Mouse (Mus musculus): ENCODE results near the gene Cplx2.

The Cplx2 gene

GRCm38 (mm10) chr13:54367758-54368157, 3.4 kb upstream of the Cplx2 start:
- peak in 1 of 2 experiments; percentile 63 for DNase-seq (ENCODE audit: low spot score in 2 of 2)

DNA sequence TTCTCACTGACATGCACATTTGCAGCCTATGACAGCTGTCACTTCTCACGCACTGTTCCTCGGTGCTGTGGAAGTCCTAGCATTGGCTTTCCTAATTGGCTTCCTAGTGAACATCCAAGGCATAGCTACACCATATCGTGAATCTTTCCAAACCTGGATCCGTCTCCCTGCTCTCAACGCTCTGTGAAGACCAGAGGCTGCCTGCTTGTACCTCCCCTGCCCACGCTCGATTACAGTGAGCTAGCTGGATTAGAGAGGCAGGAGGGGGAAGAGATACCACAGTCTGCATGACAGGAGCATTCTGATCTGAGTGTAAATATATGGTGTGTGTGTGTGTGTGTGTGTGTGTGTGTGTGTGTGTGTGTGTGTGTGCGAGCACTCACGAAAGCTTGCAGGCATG, 3.0 kb upstream of the Cplx2 start:
- no peak for DNase-seq (ENCODE audit: low spot score in 2 of 2)

DNA sequence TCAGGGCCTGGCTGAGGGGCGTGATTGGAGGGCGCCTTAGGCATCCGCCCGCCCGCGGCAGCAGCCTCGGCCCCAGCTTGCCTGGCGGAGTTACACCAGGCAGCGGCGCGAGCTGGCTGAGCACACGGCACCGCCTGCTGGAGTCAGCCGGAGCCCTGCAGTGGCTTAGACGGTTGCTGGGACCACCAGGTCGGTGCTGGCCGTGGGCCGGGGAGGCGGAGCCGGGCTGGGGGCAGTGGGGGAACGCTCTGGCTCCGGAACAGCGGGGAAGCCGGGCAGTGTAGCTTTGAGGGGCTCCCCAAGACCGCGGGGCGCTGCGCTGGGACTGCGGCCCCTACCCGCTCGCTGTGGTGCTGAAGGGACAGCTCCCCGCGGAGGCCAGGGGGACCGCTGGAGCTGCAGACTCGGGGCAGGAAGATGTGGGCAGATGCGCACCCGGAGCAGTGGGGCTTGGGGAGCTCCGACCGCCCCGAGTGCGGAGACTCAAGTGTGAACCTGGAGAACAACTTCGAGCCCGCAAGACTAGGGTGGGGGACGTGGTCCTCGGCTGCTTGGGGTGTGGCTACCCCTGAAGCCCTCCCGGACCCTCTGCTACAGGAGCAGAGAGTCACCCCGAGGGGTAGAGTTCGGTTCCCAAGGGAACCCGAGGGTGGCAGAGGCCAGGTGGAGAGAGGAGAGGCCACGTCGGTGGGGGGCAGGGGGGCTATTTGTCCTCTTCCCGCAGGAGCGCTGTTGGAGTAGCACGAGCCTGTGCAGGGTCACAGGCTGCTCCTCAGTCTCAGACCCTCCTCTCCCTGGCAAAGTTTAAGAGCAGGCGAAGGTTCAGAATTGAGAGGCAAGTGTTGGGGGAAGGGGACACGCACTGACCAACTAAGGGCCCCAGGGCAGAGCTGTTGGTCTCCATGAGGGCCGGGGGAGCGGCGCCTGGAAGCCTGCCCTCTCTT, 510 bp downstream of the Cplx2 start:
- peak; percentile 39 to 79 for DNase-seq (ENCODE audit: low spot score in 2 of 2)

DNA sequence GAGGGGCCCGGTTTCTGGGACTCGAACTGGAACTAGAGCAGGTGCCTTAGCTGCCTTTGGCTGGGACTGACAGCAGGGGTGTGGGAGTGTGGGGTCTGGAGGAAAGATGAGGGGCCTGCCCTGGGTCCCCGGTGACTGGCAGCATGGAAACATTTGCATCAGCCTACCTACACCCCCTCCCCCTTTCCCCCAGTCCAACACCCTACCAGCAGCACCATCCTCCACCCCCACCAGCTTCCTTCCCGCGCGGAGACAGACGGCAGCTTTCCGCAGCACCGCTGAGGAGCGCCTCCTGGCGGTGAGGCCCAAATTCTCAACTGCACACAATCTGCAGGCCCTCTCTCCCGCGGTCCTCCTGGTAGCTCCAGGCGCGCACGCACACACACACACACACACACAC, 1.5 kb downstream of the Cplx2 start:
- peak; percentile 70 to 90 for DNase-seq (ENCODE audit: low spot score in 2 of 2)

GRCm38 (mm10) chr13:54374106-54374706, 3.1 kb downstream of the Cplx2 start:
- DNase-seq (ENCODE audit: low spot score in 2 of 2), result no peak

DNA sequence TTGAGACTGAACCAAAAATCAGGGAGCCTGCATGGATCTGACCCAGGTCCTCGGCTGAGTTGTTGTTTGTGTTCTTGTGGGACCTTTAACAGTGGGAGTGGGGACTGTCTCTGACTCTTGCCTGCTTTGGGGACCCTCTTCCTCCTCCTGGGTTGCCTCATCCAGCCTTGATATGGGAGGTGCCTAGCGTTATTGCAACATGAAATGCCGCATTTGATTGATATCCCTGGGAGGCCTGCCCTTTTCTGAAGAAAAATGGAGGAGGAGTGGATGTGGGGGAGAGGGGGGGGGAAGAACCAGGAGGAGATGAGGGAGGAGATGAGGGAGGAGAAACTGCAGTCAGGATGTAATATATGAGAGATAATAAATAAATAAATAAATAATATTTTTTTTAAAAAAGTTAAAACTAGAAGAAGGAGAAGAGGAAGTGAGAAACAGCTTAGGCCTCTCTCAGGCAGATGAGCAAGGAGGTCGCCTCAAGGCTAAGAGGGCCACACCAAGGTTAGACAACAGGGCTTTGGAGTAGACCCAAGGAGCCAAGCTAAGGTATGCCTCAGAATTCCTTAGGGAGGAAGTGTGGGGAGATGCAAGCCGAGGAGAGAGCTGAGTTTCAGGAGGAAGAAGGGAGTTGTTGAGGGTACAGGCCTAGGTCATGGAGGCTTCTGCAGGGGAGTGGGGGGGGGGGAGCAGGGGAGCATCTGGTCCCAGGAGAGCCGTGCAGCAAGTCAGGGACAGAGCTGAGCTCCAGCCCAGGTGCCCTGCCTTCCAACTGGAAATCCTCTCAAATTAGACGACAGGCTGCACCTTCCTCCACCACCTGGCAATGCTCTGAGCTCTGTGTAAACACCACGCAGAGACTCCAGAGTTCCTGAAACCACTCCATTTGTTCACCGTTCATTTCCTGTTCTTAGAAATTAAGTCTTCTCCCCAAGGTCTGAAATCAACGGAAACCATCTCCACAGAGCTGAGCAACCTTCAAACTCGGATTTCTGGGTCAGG, 4.6 kb downstream of the Cplx2 start:
- DNase-seq (ENCODE audit: low spot score in 2 of 2), result no peak

- no peak for DNase-seq (ENCODE audit: low spot score in 2 of 2)
Measured at GRCm38 (mm10) chr13:54376736-54377135, 5.6 kb downstream of the Cplx2 start.

DNA sequence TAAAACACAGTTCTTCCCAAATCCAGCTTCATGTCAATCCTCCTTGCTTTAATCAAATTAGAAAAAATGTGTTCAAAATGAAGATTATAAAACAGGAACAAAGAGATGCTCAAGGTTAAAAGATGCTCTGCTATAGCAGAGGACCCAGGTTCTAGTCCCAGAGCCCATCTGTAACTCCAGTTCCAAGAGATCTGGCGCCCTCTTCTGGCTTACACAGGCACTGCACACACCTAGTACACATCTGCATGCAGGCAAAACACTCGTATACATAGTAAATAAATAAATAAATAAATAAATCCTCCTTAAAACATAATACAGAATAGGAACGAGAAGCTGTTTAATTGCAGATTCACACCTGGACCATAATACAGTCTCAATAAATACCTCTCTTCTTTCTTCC, 6.9 kb downstream of the Cplx2 start:
- no peak for DNase-seq (ENCODE audit: low spot score in 2 of 2)

DNA sequence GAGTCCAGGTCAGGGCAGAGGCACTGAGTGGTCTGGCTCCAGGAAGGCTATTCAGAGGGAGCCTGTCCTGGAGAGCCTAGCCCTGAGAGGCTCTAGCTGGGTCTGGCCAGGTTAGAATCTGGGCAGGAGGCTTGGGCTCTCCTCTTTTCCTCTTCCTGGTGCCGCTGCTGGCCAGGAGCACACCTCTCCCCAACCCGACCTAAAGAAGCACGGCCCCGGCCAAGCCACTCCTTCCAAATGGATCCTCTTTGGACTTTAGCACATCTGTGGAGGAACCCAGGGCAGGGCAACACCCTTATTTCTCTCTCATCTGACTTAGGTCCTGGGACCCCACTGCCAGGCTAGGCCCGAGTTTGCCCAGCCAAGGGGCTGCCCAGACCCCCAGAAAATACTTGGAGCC, 9.3 kb downstream of the Cplx2 start:
- no peak for DNase-seq (ENCODE audit: low spot score in 2 of 2)

DNA sequence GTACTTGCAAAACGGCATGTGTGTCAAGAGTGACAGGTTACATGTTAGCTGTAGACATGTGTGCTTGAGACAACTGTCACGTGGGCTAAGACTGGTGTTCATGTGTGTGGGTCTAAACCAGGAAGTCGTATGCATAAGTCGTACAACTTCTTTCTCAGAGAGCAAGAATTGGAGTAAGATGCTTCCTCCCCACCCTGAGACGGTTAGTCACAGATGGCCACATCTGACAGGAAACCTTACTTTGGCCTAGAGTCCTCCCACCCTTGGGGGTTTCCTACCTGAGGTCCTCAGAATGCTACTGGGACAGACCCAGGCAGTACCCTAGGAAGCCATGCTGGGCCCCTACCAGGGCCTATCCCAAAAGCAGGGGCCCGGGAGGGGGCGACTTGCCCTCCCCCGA, 10.2 kb downstream of the Cplx2 start:
- DNase-seq (ENCODE audit: low spot score in 2 of 2), result no peak

GRCm38 (mm10) chr13:54383531-54383930, 12.4 kb downstream of the Cplx2 start:
- no peak for DNase-seq (ENCODE audit: low spot score in 2 of 2)

- DNase-seq (ENCODE audit: low spot score in 2 of 2), result no peak
Measured at GRCm38 (mm10) chr13:54384518-54384917, 13.4 kb downstream of the Cplx2 start.

GRCm38 (mm10) chr13:54385008-54386004, 14.2 kb downstream of the Cplx2 start:
- no peak for DNase-seq (ENCODE audit: low spot score in 2 of 2)

GRCm38 (mm10) chr13:54389971-54390564, 18.9 kb downstream of the Cplx2 start:
- DNase-seq (ENCODE audit: low spot score in 2 of 2), result peak in 1 of 2 experiments; percentile 77

- DNase-seq (ENCODE audit: low spot score in 2 of 2), result no peak
Measured at GRCm38 (mm10) chr13:54390565-54391013, 19.4 kb downstream of the Cplx2 start.

- DNase-seq (ENCODE audit: low spot score in 2 of 2), result no peak
Measured at GRCm38 (mm10) chr13:54391313-54391712, 20.2 kb downstream of the Cplx2 start.

- no peak for DNase-seq (ENCODE audit: low spot score in 2 of 2)
Measured at GRCm38 (mm10) chr13:54397069-54397468, 25.9 kb downstream of the Cplx2 start.

- DNase-seq (ENCODE audit: low spot score in 2 of 2), result no peak
Measured at GRCm38 (mm10) chr13:54400565-54401179, 29.5 kb downstream of the Cplx2 start.

DNA sequence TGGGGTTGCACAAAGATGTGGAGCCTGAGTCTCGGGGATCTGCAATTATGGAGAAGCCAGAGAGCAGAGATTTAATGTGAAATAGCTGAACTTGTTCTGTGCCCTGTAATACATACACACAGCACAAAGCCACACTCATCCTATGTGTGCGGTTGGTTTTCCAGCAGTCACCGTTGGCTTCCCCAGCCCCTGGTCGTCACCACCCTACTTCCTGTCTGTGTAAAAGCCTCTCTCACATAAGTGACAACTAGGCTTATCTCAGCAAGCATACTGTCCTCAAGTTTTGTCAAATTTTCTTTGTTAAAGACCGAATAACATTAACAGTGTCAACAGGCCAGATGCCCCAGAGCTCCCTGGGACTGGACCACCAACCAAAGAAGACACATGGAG, 30.0 kb downstream of the Cplx2 start:
- DNase-seq (ENCODE audit: low spot score in 2 of 2), result no peak

- DNase-seq (ENCODE audit: low spot score in 2 of 2), result no peak
Measured at GRCm38 (mm10) chr13:54402346-54402745, 31.2 kb downstream of the Cplx2 start.

All from cerebellum, postnatal 4 days (tissue).